Mouse (Mus musculus) frontal cortex, postnatal 25 days (tissue): ENCODE data around the gene Rasa4.
A peak's percentile ranks its signal among the peaks of the same experiment; 100 is the strongest.
"Not testable (repeated sequence)": the region's sequence is repeated elsewhere in the genome, so short reads cannot be mapped to it uniquely, and the experiment has no call there.

Source experiments
- DNase-seq, 2 experiments: peaks; one replicate each; pipeline ENCODE4 v3.0.0; 2022; ENCODE audit warnings: low spot score in 2 of 2

Gene Rasa4

GRCm38 (mm10) chr5:136083669-136084107 lies at the start of gene Rasa4:
TSS of gene Rasa4 (plus strand) at chr5:136083916.
- peak; percentile 79 to 83 for DNase-seq

- DNase-seq = no peak
These were observed 48.8 kb upstream of the Rasa4 start for GRCm38 (mm10) chr5:136034868-136035267.

DNA sequence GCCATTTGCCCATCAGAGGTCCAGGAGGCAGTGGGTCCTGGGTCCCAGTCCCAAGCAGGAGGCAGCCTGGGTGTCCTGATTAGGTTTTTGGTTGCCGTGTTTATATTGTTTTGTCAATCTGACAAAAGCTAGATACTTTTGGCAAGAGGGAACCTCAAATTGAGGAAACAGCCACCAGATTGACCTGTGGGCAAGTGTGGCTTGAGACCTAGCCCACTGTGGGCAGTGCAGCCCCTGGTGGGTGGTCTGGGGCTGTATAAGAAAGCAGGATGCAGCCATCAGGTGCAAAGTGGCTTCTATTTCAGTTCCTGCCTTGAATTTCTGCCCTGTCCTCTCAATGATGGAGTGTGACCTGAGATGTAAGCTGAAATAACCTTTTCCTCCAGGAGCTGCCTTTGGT lies 48.4 kb upstream of the Rasa4 start:
- DNase-seq = no peak

- no peak for DNase-seq
These were observed 47.0 kb upstream of the Rasa4 start for GRCm38 (mm10) chr5:136036667-136037066.

DNA sequence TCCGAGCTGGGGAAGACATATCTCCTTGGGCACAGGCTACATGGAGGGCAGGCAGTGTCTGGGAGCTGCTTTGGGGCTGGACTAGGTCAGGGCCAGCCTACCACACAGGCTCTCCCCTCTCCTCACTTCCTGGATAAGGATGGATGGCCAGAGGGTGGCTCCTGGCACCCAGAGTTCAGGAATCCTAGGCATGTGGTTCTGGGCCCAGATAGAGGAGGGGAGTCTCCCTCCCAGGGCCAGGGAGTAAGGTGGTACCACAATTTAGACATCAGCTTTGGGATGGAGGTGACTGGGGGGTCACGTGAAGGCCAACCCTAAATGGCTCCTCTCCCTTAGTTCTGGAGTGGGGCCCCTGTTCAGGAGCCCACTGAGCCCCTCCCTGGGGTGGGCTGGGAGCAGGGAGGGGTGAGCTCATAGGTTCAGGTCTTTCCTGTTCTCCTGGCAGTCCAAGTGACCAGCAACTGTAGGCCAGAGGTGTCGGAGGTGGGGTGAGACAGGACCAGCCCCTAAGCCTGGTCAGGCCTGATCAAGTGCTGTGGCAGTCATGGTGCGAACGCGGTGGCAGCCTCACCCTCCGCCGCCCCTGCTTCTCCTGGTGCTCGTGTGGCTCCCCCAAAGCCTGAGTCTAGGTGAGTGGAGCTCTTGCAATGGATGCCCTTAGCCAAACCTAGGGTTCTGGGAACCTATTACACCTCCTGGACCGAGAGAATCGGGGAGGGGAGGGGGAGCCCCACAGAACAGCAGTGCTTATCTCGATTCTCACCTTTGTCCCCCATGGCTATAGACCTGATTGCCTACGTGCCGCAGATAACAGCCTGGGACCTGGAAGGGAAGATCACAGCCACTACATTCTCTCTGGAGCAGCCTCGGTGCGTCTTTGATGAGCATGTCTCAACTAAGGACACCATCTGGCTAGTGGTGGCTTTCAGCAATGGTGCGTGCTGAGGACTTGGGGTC lies 45.2 kb upstream of the Rasa4 start, which contains the start of gene Upk3b:
TSS of gene Upk3b (plus strand) at position 239 of the 957 bp plus-strand sequence.
- no peak for DNase-seq

- DNase-seq = no peak
These were observed 43.5 kb upstream of the Rasa4 start for GRCm38 (mm10) chr5:136040210-136040609.

DNA sequence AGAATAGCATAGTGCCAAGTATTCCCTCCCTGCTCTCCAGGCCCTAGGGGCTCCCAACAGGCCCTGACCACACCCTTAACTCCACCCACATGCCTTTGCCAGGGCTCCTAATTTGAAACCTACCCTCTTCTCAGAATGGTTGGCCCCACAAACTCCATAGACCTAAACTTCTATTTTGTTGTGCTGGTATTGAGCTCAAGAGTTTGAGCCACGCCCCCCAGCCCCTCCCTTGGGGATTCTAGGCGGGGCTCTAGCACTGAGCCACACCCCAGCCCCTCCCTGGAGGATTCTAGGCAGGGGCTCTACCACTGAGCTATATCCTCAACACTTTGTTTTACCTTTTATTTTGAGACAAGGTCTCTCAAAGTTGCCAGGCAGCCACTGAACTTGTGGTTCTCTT lies 42.5 kb upstream of the Rasa4 start:
- no peak for DNase-seq

- no peak for DNase-seq
These were observed 42.0 kb upstream of the Rasa4 start for GRCm38 (mm10) chr5:136041666-136042065.

DNA sequence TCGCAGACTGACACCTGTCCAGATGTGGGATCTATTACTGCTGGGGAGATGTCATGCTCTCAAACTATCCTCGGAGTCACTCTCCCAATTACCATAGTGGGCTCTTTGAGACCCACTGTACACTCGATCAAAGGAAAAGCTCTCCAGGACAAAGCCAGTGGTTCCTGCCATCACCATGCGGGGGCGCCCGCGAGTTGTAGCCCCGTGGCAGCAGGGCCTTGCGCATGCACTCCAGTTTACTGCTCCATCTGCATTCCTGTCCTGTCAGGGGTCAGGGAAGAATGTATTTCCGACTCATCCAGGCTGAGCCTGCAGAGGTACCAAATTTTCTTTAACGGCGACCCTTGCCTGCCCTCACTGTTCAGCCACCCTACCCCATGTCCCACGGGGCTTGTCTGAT lies 38.9 kb upstream of the Rasa4 start:
- DNase-seq = no peak

DNA sequence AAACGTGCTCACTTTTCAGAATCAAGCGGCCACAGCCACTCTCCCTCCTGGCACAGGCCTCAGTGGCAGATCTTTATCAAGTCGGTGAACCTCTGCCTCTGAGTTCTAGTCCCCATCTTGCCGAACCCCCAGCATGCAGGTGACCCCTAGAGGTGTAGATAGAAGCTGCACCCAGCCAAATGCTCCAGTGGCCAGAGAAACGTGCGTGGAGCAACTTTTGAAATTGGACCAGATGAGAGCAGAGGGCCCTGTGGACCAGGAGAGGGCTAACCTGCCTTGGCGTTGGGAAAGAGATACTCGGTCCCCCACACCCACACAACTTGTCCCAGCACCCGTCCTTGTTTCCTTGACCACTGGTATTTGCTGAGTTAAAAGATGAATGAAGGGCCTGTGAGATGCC lies 38.3 kb upstream of the Rasa4 start:
- no peak for DNase-seq

DNA sequence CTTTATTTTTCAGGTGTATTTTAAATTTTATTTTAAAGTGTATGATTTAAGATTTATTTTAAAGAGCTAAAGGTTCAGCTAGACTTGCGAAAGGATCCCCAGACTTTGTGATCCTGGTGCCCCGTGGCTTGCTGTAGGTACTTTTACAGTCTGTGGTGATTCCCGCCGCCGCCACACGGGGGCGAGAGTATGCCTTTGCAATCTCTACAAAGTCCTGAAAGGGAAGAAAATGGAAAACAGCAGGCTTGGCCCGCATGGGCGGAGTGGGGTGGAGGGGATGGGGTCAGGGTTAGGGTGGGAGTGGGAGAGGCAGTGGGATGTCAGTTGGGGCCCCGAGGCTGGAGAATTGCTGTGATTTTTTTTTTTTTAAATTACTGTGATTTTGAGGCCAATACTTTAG lies 37.7 kb upstream of the Rasa4 start:
- peak; percentile 74 to 85 for DNase-seq

- DNase-seq = not testable (repeated sequence)
These were observed 35.2 kb upstream of the Rasa4 start for GRCm38 (mm10) chr5:136048541-136048940.

DNA sequence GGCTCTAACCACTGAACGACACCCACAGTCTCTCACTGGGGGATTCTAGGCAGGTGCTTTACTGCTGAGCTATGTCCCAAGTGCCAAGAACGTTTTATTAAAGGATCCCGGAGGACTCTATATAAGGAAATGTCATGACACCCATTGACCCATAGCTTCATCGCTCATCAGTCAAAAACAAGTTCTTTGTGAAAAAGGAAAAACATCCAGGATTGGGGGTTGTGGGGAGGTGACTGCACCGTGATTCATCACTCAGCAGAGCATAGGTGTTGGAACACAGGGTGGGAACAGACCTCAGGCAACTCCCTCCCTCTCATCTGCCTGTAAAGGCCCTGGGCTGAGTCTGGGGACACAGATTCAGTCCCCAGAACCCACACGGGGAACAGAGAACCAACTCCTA lies 33.8 kb upstream of the Rasa4 start:
- no peak for DNase-seq

DNA sequence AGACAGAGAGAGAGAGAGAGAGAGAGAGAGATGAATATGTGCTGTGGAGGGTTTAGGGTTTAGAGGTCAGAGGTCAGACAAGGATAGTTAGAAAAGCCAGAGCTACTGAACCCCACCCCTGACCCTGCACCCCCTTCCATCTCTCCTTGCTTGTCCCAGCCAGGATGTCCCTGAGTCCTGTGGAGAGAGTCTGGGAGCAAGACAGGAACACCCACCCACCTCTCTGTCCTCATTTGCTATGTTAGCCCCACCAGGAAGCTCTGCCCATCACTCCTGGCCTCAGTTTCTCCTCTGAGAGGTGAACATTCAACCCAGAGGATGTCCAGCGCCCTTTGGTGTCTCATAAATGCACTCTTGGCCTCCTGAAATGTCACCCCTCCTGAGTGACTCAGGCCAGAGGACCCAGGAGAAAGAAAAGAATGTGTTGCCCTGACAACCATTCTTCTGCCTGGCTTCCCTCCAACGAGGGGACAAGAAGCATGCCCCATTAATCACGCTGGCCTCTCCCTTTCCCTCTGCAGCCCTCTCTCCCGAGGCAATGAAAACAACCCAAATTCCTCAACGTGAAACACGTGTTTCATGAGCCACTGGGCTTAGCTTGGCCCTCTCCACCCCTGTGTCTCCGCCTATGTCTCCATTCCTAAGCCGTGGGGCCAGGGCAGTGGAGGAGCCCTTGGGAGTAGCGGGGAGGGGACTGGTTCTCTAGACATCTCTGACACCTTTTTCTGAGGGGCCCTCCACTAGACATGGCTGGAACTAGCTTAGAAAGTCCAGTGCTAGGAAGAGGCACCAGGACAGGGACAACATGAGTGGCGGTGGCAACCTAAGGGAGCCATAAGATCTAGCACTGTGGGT lies 32.3 kb upstream of the Rasa4 start:
- no peak for DNase-seq

DNA sequence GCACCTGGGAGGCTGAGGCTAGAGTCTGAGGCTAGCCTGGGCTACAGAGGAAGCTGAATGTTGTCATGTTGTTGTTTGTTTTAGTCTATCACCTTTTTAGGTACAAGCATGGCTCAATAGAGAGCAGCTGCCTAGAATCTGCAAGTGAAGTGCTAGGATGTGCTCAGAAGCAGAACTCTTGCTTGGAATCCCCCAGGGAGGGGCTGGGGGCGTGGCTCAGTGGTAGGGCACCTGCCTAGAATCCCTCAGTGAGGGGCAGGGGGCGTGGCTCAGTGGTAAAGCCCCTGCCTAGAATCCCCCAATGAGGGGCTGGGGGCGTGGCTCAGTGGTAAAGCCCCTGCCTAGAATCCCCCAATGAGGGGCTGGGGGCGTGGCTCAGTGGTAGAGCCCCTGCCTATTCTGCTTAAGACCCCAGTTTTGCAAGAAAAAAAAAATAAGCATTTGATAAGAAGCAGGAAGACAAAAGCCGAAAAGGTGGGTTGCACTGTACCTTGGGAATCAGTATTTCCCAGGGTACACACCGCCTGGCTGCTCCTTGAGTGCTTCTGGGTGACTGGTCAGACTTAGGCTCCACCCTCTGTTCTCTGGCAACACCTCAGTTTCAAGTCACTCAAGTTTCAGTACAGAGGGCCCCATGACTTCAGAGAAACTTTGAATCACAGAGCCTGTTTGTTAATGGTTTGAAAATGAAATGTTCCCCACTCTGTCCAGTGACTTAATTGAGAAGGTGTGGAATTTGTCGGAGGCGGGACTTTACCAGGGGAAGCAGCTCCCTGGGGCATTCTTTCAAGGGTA lies 30.7 kb upstream of the Rasa4 start:
- no peak for DNase-seq

GRCm38 (mm10) chr5:136054301-136055077 lies 29.2 kb upstream of the Rasa4 start, which contains the start of gene Upk3bl:
TSS of gene Upk3bl (plus strand) at chr5:136054492.
- DNase-seq = no peak

- no peak for DNase-seq
These were observed 27.7 kb upstream of the Rasa4 start for GRCm38 (mm10) chr5:136056062-136056461.

- DNase-seq = no peak
These were observed 26.6 kb upstream of the Rasa4 start for GRCm38 (mm10) chr5:136057085-136057484.

DNA sequence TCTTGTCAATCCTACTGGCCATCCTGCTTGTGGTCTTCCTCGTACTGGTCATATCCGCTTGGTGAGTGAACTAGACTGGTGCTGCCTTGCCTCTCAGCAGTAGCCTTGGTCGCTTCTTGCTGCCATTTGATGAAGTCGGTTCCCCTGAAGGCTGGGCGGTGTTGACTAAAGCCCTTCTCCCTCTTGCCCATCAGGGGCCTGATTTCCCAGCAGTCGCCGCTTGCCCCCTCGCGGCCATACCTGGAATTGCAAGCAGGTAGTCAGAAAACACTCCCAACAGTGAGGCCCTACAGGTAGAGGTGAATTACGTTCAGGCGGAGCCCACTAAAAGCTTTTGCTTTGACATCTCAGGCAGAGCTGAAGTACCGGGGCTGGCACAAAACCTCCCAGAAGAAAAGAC lies 22.1 kb upstream of the Rasa4 start:
- peak; percentile 63 to 71 for DNase-seq

DNA sequence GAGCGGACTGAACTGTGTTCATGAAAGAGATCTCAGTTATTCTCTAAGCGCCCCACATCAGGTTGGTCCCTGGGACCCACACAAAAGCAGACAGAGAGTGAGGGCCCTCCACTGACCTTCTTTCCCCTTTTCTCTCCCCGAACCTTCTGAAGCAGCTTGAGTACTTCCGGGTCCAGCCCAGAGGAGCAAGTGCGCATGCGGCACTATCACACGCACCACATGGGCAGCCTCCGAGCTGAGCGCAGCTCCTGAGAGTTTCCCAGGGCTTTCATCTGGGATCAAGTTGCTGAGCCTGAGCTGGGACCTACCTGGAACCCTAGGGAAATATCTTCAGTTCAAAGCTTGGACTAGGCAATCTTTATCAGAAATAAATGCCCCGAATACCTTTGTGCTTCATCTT lies 19.8 kb upstream of the Rasa4 start:
- DNase-seq = no peak
